Mouse (Mus musculus) gastrocnemius, postnatal 14 days (tissue): Measurements from ENCODE around the gene Bcl9. TPM values are rescaled to one million over a fixed set of nuclear protein-coding genes. Genes with fewer than 3 reads are reported as not detected.

Experiments
- DNase-seq: peaks from one replicate; pipeline ENCODE4 v3.0.0; 2021; ENCODE audit warnings: mixed read lengths
- intact Hi-C: fragments of 180-260 bp; cut with DNase I; formaldehyde crosslinking; loops from one replicate; pipeline ENCODE4 v1.15.1; 2025; ENCODE audit warnings: low total_unique reads
- total RNA-seq, 2 experiments: library from RNA; stranded (reverse); gene quantifications; 2 replicates each; pipeline ENCODE4 v1.2.3; 2021

The Bcl9 gene
- total RNA-seq, 2 experiments from 2014 or later = 4.3 to 5.2 TPM

DNA sequence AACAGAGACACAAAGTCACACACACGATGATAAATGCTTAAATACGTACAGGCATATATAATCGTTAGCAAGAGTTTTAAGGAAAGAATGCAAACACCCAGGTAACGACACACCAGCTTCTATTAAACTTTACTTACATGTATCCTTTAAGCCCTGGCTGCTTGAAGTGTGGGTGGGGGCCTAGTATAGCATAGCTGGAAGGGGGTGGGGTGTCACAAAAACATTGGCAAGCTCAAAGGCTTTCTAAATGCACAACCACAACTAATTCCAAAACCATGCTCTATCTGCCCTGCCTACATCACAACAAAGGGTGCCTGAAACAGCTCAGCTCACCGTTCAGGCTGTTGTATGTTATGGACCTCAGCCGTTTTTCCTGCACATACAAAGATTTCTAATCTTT lies 57.9 kb downstream of the Bcl9 start:
- intact Hi-C loops = no loop called here
- no peak for DNase-seq

DNA sequence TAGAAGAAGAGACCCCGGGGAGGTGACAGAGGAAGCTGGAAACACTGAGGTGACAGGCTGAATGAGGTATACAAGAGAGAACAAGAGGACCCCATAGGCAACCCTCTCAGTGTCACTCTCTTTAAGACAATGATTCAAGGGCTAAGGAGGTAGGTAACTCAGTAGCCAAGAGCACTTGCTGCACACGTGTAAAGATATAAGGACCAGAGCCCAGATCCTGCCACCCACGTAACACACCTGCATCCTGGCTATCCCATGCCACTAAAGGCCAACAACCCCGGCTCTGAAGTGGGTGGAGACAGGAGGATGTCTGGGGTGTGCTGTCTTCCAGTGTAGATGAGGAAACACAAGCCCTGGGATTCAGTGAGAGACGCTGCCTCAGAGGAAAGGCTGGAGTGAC lies 58.4 kb downstream of the Bcl9 start:
- intact Hi-C loops = no loop called here
- DNase-seq = no peak

DNA sequence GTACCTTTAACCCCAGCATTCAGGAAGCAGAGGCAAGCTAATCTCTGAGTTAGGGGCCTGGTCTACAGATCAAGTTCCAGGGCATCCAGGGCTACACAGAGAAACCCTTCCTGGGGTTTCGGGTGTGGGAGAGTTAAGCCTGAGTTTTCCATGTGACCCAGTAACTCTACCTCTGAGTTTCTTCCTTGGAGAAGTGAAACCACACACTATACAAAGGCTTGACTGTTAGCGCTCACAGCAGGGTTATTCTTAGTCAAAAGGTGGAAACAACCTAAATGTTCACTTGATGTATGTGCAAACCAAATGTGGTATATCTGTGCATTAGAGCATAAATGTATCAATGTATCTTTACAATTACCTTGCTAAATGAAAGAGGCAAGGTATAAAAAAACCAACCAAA lies 59.2 kb downstream of the Bcl9 start:
- no peak for DNase-seq
- intact Hi-C loops = no loop called here

DNA sequence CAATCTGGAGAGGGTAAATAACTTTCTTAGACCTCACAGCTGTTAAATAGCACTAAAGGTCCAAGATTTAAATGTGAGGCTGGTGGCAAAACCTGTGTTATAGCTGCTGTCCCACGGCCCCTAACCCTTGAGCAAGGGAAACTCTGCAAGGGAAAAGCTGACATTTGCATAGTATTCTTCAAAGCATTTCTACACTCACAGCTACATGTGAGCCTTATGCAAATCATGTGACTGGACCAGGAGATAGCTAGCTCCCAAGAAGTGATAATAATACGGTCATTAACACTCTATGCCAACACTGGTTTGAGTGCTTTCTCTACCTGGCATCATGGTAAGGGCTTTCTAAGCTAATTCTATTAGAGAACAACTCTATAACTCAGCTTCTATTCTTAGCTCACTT lies 60.3 kb downstream of the Bcl9 start:
- DNase-seq = no peak
- intact Hi-C loops = no loop called here

DNA sequence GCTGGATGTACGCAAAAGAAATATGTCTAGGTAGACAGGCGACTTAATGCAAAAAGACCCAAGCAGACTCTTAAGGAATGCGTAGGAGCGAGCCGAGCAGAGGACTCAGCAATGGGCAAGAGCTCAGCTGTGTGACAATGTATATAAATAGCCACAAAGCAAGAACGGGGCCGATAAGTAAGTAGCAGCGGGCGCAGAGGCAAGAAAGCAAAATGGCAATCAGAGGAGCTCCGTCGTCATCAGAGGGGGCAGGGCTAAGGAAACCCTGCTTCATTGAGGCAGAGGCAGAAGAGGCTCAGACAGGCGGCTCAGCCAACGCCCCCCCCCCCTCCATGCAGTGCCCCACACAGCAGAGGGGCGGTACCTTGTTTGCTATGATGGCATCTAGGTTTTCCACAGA lies 62.9 kb downstream of the Bcl9 start:
- intact Hi-C loops = no loop called here
- no peak for DNase-seq

- no peak for DNase-seq
- intact Hi-C loops = no loop called here
These were observed 65.4 kb downstream of the Bcl9 start for GRCm38 (mm10) chr3:97232328-97232727.

- intact Hi-C loops = no loop called here
- DNase-seq = no peak
These were observed 65.9 kb downstream of the Bcl9 start for GRCm38 (mm10) chr3:97231857-97232256.

DNA sequence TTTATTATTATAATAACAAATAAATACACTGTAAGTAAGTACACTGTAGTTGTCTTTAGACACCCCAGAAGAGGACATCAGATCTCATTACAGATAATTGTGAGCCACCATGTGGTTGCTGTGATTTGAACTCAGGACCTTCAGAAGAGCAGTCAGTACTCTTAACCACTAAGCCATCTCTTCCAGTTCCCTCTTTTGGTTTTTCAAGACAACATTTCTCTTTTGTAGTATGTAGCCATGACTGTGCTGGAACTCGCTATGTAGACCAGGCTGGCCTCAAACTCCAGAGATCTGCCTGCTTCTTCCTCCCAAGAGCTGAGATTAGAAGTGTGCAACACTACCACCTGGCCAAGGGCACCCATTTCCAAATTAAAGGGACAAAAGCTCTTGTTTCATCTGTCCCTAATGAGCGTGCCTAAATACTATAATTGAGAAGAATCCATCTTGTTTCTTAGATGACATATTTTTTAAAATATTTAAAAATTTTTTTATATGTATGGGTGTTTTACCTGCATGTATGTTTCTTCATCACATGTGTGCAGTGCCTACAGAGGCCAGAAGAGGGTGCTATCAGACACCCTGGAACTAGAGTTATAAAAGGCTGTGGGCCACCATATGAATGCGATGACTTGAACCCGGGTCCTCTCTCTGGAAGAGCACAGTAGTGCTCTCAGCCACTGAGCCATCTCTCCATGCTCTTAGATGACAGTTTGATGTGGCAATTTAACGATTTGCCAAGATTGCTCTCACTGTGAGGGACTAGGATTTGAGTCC lies 66.9 kb downstream of the Bcl9 start:
- intact Hi-C loops = no loop called here
- DNase-seq = no peak

DNA sequence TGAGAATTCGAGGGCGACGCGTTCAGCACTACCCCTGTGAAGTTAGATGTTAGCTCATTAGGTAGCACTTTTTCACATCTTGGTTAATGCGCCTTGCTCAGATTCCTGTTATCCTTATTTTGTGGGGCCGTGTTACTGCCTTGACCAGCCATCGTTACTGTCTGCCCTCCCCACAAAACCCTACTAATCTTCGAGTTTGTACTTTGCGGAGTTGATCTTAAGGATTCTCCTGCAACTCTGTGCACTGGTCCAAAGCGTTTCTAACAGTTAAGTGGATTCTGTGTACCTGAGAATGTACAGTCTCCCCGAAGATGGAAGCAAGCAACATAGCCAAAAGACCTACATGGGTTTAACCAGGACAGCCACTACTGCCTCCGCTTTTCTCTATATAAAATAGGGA lies 69.3 kb downstream of the Bcl9 start:
- intact Hi-C loops = loop anchor here (5.0 kb wide), 1 partner anchor 69 kb away; the partner anchor contains the start of gene Bcl9
- DNase-seq = no peak

- intact Hi-C loops = loop anchor here (5.0 kb wide), 1 partner anchor 69 kb away; the partner anchor contains the start of gene Bcl9
- peak; percentile 20 for DNase-seq
These were observed 69.7 kb downstream of the Bcl9 start for GRCm38 (mm10) chr3:97228020-97228419.

- intact Hi-C loops = loop anchor here (5.0 kb wide), 1 partner anchor 70 kb away; the partner anchor contains the start of gene Bcl9
- DNase-seq = peak; percentile 97
These were observed 70.3 kb downstream of the Bcl9 start for GRCm38 (mm10) chr3:97227259-97228005.

DNA sequence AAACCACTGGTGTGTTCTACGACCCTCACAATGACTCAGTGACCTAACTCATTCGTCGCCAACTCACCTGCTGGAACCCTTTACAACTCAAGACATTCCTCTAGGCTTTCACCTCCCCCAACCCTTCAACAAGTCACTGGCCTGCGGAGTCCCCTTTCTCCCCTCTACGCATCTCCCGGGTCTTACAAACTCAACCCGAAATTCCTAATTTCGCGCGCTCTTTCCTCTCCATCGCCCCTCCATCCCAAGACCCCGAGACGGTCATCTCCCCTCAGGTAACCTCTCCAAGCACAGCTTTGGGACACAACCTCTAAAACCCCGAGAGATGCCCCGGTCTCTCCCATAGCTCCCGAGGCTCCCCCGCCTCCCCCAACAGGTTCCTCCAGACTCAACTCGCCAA lies 71.0 kb downstream of the Bcl9 start:
- DNase-seq = no peak
- intact Hi-C loops = loop anchor here (5.0 kb wide), 1 partner anchor 71 kb away; the partner anchor contains the start of gene Bcl9

GRCm38 (mm10) chr3:97225231-97225630 lies 72.5 kb downstream of the Bcl9 start:
- intact Hi-C loops = loop anchor here (5.0 kb wide), 1 partner anchor 72 kb away; the partner anchor contains the start of gene Bcl9

DNA sequence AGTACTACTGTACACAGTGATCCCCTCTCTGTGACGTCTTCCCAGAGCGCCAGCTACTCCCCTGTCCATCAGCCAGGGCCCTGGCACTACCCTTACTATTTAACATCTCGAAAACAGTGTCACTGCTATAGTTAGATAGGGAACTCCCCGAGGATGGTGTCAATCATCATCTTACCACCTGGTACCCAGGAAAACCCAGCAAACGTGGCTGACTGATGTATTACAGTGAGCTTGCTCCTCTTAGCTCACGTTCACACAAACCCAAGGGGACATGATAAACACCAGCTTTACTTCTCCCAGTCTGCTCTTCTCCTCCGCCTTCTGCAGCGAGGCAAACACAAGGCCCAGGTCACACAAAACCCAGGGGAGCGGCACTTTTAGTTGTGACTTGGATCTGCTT lies 74.5 kb downstream of the Bcl9 start:
- intact Hi-C loops = no loop called here

More at GRCm38 (mm10) chr3:97225231-97225630, 72.5 kb downstream of the Bcl9 start:
- no peak for DNase-seq

DNA sequence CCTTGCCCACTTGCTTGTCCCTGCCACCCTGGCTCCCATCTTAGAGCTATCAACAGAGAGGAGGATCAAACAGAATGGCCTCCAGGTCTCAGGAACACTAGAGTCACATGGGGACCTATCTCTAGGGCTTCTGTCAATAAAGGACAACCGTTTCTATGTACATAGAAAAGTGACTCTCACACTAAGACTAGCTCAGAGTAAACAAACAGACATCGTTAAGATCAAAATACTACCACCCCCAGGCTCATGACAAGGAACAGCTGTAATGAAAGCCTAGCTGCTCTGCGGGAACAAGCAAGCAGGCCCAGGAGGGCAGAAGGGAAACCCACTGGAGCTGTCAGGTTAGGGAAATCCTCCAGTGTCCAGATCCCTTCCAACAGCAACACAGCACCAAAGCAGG lies 82.2 kb downstream of the Bcl9 start:
- no peak for DNase-seq
- intact Hi-C loops = no loop called here

More for the DNA sequence above, 74.5 kb downstream of the Bcl9 start:
- no peak for DNase-seq

DNA sequence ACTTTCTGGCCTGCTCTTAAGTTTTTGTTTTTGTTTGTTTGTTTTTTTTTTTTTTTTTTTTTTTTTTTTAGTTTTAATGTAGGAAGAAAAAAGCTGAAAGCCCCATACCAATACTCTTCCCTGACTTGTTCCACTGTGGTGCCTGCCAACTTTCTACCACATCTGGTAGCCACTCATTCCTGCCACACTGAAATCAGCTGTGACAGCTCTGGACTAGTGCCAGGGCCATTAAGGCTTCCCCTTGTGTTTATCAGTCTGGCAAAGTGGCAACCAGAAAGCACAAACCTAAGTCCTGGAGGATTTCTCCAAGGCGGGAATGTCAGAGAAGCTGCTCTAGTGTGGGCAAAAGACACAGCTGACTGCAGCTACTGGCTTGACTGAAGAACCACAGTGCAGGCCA lies 83.3 kb downstream of the Bcl9 start:
- DNase-seq = peak; percentile 30
- intact Hi-C loops = no loop called here

DNA sequence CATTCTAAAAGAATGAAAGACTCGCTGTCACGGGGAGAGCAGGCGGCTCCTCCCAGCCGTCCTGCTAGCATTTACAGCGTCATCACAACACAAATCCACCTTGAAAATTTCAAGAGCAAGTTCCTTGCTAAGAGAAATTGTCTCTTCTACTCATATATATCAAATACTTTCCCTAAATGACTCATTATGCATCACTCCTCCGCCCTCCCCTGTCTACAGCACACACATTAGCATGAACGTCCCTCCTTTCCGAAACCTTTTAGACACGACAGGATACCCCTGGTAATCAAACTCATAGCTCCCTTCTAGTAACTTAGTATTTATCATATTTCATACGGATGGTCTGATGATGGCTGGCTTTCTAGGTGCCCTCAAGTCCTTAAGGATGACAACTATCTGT lies 83.8 kb downstream of the Bcl9 start:
- DNase-seq = no peak
- intact Hi-C loops = no loop called here

GRCm38 (mm10) chr3:97211177-97211576 lies 86.5 kb downstream of the Bcl9 start:
- DNase-seq = no peak
- intact Hi-C loops = no loop called here

DNA sequence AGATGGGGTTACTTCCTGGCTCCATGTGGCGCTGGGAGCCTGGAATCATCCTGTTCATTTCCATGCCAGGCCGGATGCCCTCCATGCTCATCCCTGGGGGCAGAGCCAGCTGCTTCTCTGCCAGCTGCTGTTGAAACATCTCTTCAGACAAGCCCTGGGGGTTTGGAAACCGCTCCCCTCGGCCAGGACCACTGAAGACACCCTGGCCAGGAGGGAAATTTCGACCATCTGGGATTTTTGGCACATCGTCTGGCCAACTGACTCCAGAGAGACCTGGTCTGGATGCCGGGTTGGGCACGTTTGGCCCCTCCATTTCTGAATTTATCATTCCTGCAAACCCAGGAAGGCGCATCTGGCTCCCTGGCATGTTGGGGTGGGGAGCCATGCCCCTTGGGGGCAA lies 88.4 kb downstream of the Bcl9 start:
- intact Hi-C loops = no loop called here
- DNase-seq = peak; percentile 15

- DNase-seq = no peak
- intact Hi-C loops = no loop called here
These were observed 91.2 kb downstream of the Bcl9 start for GRCm38 (mm10) chr3:97206521-97206920.

GRCm38 (mm10) chr3:97203880-97204279 lies 93.8 kb downstream of the Bcl9 start:
- intact Hi-C loops = loop anchor here (2.0 kb wide), 1 partner anchor 133 kb away; no protein-coding TSS in a partner anchor
- DNase-seq = no peak
